ENCODE assay signal across 7 mouse cellular contexts in genomic region chr2:30698758-30699535, GRCm38 (mm10).
DNase-seq lines count a peak whose midpoint lies in the region; ATAC-seq and TF ChIP-seq lines count a peak whose summit lies in the region.

No protein-coding gene starts in this region.

- H3K36me3 ChIP-seq in heart, embryonic 13.5 days: no peaks in the 10 kb centered on the region
- no peaks in the 10 kb centered on the region for H3K36me3 ChIP-seq in hindbrain, embryonic 16.5 days (ENCODE audit: control insufficient read depth, insufficient read depth, low read length)
- no peaks in the 10 kb centered on the region for H3K36me3 ChIP-seq in stomach, postnatal 0 days (ENCODE audit: control insufficient read depth, insufficient read depth, low read length)

- no peak overlapping the region for H3K4me2 ChIP-seq in heart, embryonic 13.5 days
- no peak overlapping the region for H3K4me2 ChIP-seq in hindbrain, embryonic 16.5 days (ENCODE audit: low read length)
- H3K4me2 ChIP-seq in stomach, postnatal 0 days (replicated peaks; ENCODE audit: low read depth): no peak overlapping the region

- TF ChIP-seq EP300 in stomach, postnatal 0 days (optimal IDR thresholded peaks at IDR 0.05): no peak

- intact Hi-C loops in heart, postnatal 14 days (cut with DNase I): no loop called here
- intact Hi-C loops in left cerebral cortex, postnatal 14 days (cut with DNase I): no loop called here

- H3K4me1 ChIP-seq in heart, embryonic 13.5 days: peaks cover 74% of the 10 kb centered on the region
- H3K4me1 ChIP-seq in hindbrain, embryonic 16.5 days (ENCODE audit: control insufficient read depth, insufficient read depth, low read depth, low read length): peaks cover 32% of the 10 kb centered on the region
- peaks cover 4% of the 10 kb centered on the region for H3K4me1 ChIP-seq in stomach, postnatal 0 days (replicated peaks; ENCODE audit: control insufficient read depth, insufficient read depth)

- TF ChIP-seq CTCF in stomach, postnatal 0 days (IDR thresholded peaks at IDR 0.05; ENCODE audit: low read depth): peak; percentile 23; the same call in 1 of the 2 replicates

- 65% methylated on average over 6 of the region's 6 CpGs for WGBS in heart, embryonic 13.5 days
- WGBS in hindbrain, embryonic 16.5 days: 55% methylated on average over 6 of the region's 6 CpGs
- 66% methylated on average over 6 of the region's 6 CpGs for WGBS in stomach, postnatal 0 days

- H3K27ac ChIP-seq in heart, embryonic 13.5 days (replicated peaks): peak overlapping the region; percentile 59
- H3K27ac ChIP-seq in hindbrain, embryonic 16.5 days (ENCODE audit: low read depth, low read length): peak overlapping the region; percentile 21; the same call in 1 of the 2 replicates
- H3K27ac ChIP-seq in stomach, postnatal 0 days (replicated peaks): peak overlapping the region; percentile 59; the same call in 1 of the 2 replicates

- no peak overlapping the region for H3K4me3 ChIP-seq in heart, embryonic 13.5 days
- no peak overlapping the region for H3K4me3 ChIP-seq in hindbrain, embryonic 16.5 days (ENCODE audit: low read length)
- no peak overlapping the region for H3K4me3 ChIP-seq in stomach, postnatal 0 days (ENCODE audit: low read depth, low read length)

- DNase-seq in heart, postnatal 14 days: no peak
- peak; percentile 6 for DNase-seq in lung, postnatal 10 days
- no peak for DNase-seq in lung, adult 18-20 months
- no peak for DNase-seq in stomach, postnatal 0 days (ENCODE audit: low spot score)
- DNase-seq in left cerebral cortex, postnatal 14 days (ENCODE audit: low spot score in 2 of 2): no peak

- no peak for ATAC-seq in heart, embryonic 13.5 days (ENCODE audit: extremely low read depth, insufficient number of reproducible peaks, low FRiP score, low TSS enrichment)
- ATAC-seq in hindbrain, embryonic 16.5 days: no peak
- no peak for ATAC-seq in stomach, postnatal 0 days (ENCODE audit: low FRiP score, low TSS enrichment)

- H3K9ac ChIP-seq in heart, embryonic 13.5 days: peak overlapping the region; percentile 58; the same call in 1 of the 2 replicates
- H3K9ac ChIP-seq in hindbrain, embryonic 16.5 days (ENCODE audit: low read depth, low read length): no peak overlapping the region
- no peak overlapping the region for H3K9ac ChIP-seq in stomach, postnatal 0 days (ENCODE audit: low read length)

- H3K27me3 ChIP-seq in heart, embryonic 13.5 days (replicated peaks): no peaks in the 10 kb centered on the region
- no peaks in the 10 kb centered on the region for H3K27me3 ChIP-seq in hindbrain, embryonic 16.5 days (replicated peaks; ENCODE audit: control insufficient read depth, insufficient read depth, low read length)
- no peaks in the 10 kb centered on the region for H3K27me3 ChIP-seq in stomach, postnatal 0 days (ENCODE audit: control insufficient read depth, insufficient read depth, low read length)

- no peaks in the 10 kb centered on the region for H3K9me3 ChIP-seq in heart, embryonic 13.5 days
- no peaks in the 10 kb centered on the region for H3K9me3 ChIP-seq in hindbrain, embryonic 16.5 days (ENCODE audit: control insufficient read depth, low read length)
- H3K9me3 ChIP-seq in stomach, postnatal 0 days (ENCODE audit: control insufficient read depth, low read length): no peaks in the 10 kb centered on the region
